Mouse (Mus musculus) stomach, embryonic 14.5 days (tissue): Measurements from ENCODE around the gene Ankrd33. TPM values are rescaled to one million over a fixed set of nuclear protein-coding genes. Genes with fewer than 3 reads are reported as not detected.

Experiments used
- ATAC-seq: fragments of 200-750 bp; cut with Nextera tagmentation; 2 replicates; pipeline ENCODE4 v1.8.0; 2017; ENCODE audit warnings: low read depth, moderate TSS enrichment; ENCODE audit not compliant: insufficient number of reproducible peaks, insufficient read depth, low FRiP score
- H3K27ac ChIP-seq: fragments of 300-500 bp; sonication (generic); 2 replicates; pipeline ENCODE4 v1.5.1; 2014; ENCODE audit warnings: mild to moderate bottlenecking, low read length, moderate library complexity, mixed read lengths
- H3K27me3 ChIP-seq: fragments of 300-500 bp; sonication (generic); 2 replicates; pipeline ENCODE4 v1.6.1; 2014; ENCODE audit warnings: low read length, control low read depth, mixed read lengths; ENCODE audit not compliant: control insufficient read depth, insufficient read depth
- H3K36me3 ChIP-seq: fragments of 300-500 bp; sonication (generic); 2 replicates; pipeline ENCODE4 v1.6.1; 2014; ENCODE audit warnings: mild to moderate bottlenecking, control low read depth, low read length, moderate library complexity, mixed read lengths; ENCODE audit not compliant: control insufficient read depth, insufficient read depth
- H3K4me1 ChIP-seq: fragments of 300-500 bp; sonication (generic); 2 replicates; pipeline ENCODE4 v1.6.1; 2014; ENCODE audit warnings: low read length, control low read depth, mixed read lengths; ENCODE audit not compliant: control insufficient read depth, insufficient read depth
- H3K4me2 ChIP-seq: fragments of 300-500 bp; sonication (generic); replicated peaks from 2 replicates; pipeline ENCODE4 v1.6.1; 2014; ENCODE audit warnings: low read depth, low read length, control low read depth
- H3K4me3 ChIP-seq: fragments of 300-500 bp; sonication (generic); 2 replicates; pipeline ENCODE4 v1.5.1; 2014; ENCODE audit warnings: low read depth, low read length, control low read depth
- H3K9ac ChIP-seq: fragments of 300-500 bp; sonication (generic); replicated peaks from 2 replicates; pipeline ENCODE4 v1.6.1; 2014; ENCODE audit warnings: low read depth, mild to moderate bottlenecking, control low read depth, low read length, moderate library complexity, mixed read lengths
- H3K9me3 ChIP-seq: fragments of 300-500 bp; sonication (generic); 2 replicates; pipeline ENCODE4 v1.6.1; 2016; ENCODE audit warnings: low read depth, low read length, control low read depth; ENCODE audit not compliant: control insufficient read depth
- WGBS: fragments of 180-500 bp; shearing (Covaris S2); extraction: QIAGEN DNeasy Blood & Tissue Kit; methylation state at CpG from one replicate; pipeline ENCODE4 v1.1.7; 2014; 5-methylcytosine and 5-hydroxymethylcytosine counted together
- polyA plus RNA-seq: library from polyadenylated mRNA; unstranded; fragments of >200 nt; fragmentation: Nextera tagmentation; extraction: Ambion mirVana; gene quantifications from 2 replicates; pipeline ENCODE4 v1.2.1, GENCODE M21; 2014

The Ankrd33 gene
- polyA plus RNA-seq, 1 experiment from 2014 or later, result not detected

DNA sequence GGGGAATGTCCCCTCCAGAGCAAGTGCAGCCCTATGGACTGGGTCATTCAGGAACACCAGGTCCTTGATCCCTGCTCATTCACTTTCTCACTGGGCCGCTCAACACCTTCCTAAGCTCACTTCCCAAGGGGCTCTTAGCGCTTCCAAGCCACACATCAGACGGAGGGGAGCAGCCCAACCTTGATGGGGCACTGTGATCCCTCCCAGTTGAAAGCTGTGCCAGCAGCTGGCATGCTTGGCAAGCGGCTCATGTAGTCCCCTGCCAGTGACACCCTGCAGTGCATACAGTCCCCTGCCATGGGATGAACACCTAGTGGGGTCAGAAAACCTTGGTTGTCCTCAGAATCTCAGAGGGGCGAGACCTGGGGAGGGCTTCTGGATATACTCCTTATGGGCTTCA lies 41.5 kb upstream of the Ankrd33 start:
- no peaks in the 10 kb centered on the region for H3K27me3 ChIP-seq
- H3K4me2 ChIP-seq, result no peak overlapping the region
- ATAC-seq, result no peak
- no peak overlapping the region for H3K4me3 ChIP-seq
- H3K9me3 ChIP-seq, result no peaks in the 10 kb centered on the region
- H3K9ac ChIP-seq, result no peak overlapping the region
- no peak overlapping the region for H3K27ac ChIP-seq
- H3K4me1 ChIP-seq, result peaks cover 48% of the 10 kb centered on the region
- no peaks in the 10 kb centered on the region for H3K36me3 ChIP-seq
- WGBS, result 86% methylated on average over 5 of the region's 5 CpGs

DNA sequence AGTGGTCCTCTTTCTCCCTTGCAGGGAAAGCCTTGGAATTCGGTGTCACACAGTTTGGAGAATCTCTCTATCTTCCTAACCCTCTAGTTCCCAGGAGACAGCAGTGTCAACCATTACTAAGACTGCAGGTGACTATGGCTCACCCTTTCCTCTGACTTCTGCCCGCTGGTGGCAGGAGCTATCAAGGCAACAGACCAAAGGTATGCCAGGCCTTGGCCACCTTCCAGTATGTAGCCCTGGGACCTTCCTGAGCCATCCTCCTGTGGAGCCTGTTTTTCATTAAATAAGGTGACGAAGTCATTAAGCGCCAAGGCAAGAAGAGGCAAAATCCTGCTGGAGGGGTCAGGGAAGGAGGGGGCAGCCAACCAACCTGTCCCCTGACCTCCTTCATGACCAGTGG lies 40.4 kb upstream of the Ankrd33 start:
- Histone ChIP-seq H3K27ac (no peak overlapping the region), H3K36me3 (no peaks in the 10 kb centered on the region), H3K27me3 (no peaks in the 10 kb centered on the region), H3K4me3 (no peak overlapping the region), H3K4me2 (no peak overlapping the region), H3K9ac (no peak overlapping the region), H3K9me3 (no peaks in the 10 kb centered on the region), H3K4me1 (peaks cover 37% of the 10 kb centered on the region)
- WGBS, result 80% methylated on average over 4 of the region's 4 CpGs
- ATAC-seq, result no peak

DNA sequence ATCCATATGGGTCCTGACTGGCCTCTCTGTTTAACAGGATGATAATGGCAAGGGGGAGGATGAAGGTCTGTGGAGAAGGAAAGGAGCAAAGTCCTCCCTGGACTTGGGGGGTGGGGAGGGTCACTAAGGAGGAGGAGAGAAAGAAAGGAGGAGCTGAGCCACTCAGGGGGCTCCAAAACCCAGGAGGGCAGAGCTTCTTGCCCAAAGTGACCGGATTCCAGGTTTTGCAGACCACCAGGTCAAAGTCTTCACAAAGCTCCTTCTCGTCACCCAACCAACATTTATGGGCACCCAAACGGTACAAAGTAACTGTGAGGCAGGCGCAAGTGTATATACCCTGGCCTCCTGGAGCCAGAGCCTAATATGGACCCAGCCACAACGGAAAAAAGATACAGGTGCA lies 39.9 kb upstream of the Ankrd33 start:
- WGBS, result 65% methylated on average over 5 of the region's 5 CpGs

DNA sequence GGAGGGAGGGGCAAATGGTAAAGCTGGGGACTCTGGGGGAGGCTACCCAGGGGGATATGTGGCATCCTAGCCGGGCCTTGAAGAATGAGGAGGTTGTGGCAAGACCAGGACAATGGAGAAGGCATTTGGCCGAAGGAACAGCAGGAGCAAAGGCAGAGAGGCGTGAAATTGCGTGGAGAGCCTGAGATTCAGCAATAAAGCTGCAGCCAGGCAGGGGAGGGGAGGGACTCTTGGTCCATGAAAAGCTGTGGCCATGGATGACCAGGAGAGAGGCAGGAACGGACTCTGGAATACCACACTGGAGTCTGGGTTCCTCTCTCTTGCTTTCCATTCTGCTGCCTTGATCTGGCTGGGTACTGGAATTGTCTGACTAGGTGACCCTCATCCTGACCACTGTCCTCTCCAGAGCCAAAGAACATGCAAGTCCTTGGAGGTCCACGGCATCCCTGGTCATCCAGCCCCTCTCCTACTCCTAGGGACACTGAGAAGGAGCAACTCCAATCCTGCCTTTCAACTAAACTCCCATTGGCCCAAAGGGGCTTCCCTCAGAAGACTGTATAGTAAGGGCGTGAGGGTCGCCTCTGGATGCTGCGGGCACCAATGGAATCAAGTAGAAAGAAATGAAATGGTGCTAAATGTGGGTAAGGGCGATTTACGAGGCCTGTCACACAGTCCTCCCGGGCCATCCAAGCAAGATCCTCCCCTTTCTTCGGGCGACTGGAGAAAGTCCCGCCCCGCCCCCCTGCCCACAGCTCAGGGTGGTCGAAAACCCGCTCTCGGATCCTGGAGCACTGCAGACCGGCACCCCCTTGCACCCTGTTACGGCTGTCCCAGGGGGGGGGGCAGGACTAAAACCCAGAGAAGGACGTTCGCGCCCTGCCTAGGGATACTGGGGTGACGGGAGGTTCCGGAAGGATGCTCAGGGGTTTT lies 39.2 kb upstream of the Ankrd33 start:
- H3K4me2 ChIP-seq, result peak overlapping the region; percentile 70
- no peak overlapping the region for H3K27ac ChIP-seq
- H3K27me3 ChIP-seq, result no peaks in the 10 kb centered on the region
- ATAC-seq, result no peak
- H3K9ac ChIP-seq, result no peak overlapping the region
- no peaks in the 10 kb centered on the region for H3K36me3 ChIP-seq
- no peaks in the 10 kb centered on the region for H3K9me3 ChIP-seq
- WGBS, result 12% methylated on average over 25 of the region's 26 CpGs
- peak overlapping the region; percentile 94 for H3K4me3 ChIP-seq
- H3K4me1 ChIP-seq, result peaks cover 26% of the 10 kb centered on the region; the same call in 1 of the 2 replicates

More for the DNA sequence above, 39.9 kb upstream of the Ankrd33 start:
- H3K4me1 ChIP-seq, result peaks cover 32% of the 10 kb centered on the region
- H3K9ac ChIP-seq, result no peak overlapping the region
- no peaks in the 10 kb centered on the region for H3K9me3 ChIP-seq
- H3K36me3 ChIP-seq, result no peaks in the 10 kb centered on the region
- no peaks in the 10 kb centered on the region for H3K27me3 ChIP-seq
- no peak overlapping the region for H3K27ac ChIP-seq
- peak overlapping the region; percentile 28; the same call in 1 of the 2 replicates for H3K4me2 ChIP-seq
- ATAC-seq, result no peak
- H3K4me3 ChIP-seq, result no peak overlapping the region

DNA sequence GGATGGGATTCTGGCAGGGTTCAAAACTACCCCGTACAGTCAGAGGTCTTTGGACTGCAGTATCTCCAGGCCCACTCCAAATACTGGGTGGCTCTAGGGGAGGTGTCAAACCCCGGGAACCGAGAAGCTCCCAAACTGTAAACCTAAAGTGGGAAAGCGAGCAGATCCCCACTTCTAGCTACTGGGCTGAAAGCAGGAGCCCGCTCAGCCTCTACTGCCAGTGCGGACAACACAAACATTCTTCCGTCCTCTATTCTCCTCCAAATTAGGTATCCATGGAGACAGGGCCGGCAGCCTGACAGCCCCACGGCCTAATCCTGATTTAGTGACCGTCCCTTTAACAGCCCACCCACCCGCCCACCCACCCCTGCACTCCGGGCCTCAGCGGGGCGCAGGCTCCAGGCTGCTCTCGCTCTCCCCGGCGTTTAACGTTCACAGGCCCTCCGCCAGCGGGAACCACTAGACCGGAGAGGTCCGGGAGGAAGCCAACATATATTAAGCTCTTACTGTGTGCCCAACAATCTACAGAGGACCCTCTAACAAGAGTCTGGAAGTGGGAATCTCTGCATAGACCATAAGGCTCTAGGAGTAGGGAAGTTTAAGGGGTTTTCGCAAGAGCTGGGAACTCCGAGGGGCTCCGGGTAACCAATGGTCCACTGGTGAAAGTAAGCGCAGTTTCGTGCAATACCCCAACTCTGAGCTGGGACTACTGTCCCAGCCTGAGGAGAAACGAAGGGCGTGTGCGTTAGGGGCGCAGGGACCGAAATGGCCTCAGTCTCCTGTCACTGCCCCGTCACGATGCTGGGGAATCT lies 38.3 kb upstream of the Ankrd33 start:
- H3K27ac ChIP-seq, result peak overlapping the region; percentile 81
- H3K27me3 ChIP-seq, result no peaks in the 10 kb centered on the region
- H3K9ac ChIP-seq, result peak overlapping the region; percentile 86
- H3K4me1 ChIP-seq, result peaks cover 30% of the 10 kb centered on the region
- H3K4me2 ChIP-seq, result peak overlapping the region; percentile 70
- H3K9me3 ChIP-seq, result no peaks in the 10 kb centered on the region
- 3% methylated on average over 34 of the region's 34 CpGs for WGBS
- ATAC-seq, result no peak; the same call in 1 of the 2 replicates
- H3K36me3 ChIP-seq, result no peaks in the 10 kb centered on the region
- H3K4me3 ChIP-seq, result peak overlapping the region; percentile 94

DNA sequence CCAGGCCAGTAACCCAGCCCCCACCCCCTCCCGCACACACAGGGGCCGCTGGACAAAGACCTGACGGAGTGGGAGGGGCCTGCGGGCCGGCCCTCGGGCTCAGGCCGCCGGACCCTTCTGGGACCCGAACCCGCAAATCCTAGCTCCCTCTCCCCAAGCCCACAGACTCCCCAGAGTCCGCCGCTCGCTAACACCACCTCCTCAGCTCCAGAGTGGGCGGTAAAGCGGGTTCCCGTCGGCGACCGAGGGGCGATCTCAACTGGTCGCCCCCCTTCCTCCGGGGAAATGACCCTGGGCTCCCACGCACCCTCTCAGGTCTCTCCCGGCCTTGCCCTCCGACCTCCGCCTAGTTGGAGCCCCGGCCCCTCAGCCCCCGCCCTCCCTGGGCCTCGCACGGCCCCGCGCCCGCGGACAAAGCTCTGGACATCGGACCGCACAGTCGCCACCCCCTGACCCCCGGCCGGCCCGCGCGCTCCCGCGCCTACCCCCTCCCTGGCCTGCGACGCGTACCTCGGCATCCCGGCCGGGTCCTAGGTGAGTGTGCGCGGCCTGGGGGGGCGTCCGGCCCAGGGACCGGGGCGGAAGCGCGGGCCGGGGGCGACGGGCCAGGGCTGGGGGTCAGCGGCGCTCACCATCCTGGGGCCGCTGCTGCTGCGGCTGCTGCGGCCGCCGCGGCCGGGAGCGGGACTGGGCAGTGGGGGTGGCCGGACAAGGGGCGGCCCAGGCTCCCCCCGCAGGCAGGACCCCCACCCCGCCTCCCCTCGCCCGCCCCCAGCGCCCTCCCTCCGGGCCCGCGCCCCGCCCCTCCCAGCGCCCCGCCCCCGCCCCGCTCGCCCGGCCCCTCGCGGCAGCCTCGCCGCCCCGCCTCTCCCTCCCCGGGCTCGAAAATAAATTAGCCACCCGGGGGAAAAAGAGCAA lies 37.5 kb upstream of the Ankrd33 start, which contains the start of gene Fignl2:
Gene Fignl2 (minus strand): TSS at position 755 of the 918 bp plus-strand sequence.
- Histone ChIP-seq H3K27ac (peak within 1 kb of the TSS; percentile 81), H3K4me2 (peak within 1 kb of the TSS; percentile 70), H3K4me3 (peak within 1 kb of the TSS; percentile 94), H3K4me1 (peaks cover 30% of the 10 kb centered on the region), H3K27me3 (no peaks in the 10 kb centered on the region), H3K36me3 (no peaks in the 10 kb centered on the region), H3K9ac (peak within 1 kb of the TSS; percentile 86), H3K9me3 (no peaks in the 10 kb centered on the region)
- WGBS, result 1% methylated on average over 62 of the region's 96 CpGs
- ATAC-seq, result peak; percentile 26

DNA sequence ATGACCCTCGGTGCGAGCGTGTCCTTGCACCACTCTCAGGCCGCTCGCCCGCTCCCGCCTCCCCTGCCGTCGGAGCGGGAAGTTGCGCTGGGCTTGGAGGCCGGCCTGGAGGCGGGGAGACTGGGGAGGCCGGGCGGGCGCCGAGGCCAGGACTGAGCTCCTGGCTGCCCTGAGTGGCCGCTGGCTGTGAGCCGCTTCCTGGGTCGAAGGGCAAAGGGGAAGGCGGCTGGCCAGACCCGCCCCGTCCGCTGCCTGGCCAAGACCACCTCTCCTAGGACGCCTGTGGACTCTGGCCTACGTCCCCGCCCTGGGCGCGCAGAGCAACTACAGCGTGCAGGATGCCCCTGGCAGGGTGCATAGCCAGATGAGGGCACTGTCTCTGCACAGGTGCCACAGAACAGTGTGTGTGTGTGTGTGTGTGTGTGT lies 36.8 kb upstream of the Ankrd33 start:
- Histone ChIP-seq H3K4me3 (peak overlapping the region; percentile 94), H3K27ac (peak overlapping the region; percentile 81), H3K36me3 (no peaks in the 10 kb centered on the region), H3K9ac (peak overlapping the region; percentile 86; the same call in 1 of the 2 replicates), H3K9me3 (no peaks in the 10 kb centered on the region), H3K4me2 (peak overlapping the region; percentile 70), H3K4me1 (peaks cover 29% of the 10 kb centered on the region), H3K27me3 (no peaks in the 10 kb centered on the region)
- under 1% methylated on average over 30 of the region's 30 CpGs for WGBS
- ATAC-seq, result peak; percentile 66
